ENCODE assay signal across 8 mouse cellular contexts in the genomic region with DNA sequence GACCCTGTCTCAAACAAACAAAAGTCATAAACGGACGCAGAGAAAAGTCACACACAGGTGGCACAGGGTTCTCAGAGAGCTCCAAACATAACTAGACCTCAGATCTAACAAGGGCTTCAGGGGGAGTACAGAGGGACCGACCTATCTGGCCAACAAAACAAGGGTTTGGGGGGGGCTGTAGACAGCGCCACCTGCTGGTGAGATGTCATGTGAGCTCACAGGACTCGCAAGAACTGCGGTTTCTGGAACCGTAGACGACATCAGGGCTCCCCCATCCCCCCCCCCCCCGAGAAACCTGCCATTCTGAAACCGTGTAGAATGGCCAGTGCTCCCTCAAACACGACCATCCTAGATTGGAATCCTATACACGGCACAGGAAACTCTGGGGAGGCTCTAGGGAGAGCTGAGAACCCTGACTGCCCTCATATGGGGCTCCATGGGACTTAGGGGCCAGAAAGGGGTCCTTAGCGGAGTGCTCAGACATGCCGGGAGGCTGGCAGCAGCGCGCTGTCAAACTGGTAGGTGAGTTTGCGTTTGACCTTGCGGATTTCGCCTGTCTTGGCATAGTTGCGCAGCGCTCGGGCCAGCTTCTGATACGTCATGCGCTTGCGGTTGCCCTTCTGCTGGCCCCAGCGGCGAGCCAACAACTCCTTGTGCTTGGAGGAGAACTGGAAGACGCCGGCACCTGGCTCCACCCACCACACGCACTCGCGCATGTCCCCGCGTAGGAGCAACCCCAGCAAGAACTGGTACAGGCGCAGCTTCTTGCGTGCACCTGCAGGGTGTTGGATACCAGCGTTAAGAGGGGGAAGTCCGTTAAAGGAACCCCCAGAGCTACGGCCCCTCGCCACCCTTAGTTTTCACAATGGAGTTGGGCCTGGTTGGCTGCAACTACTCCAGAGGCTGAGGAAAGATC. TPM values are rescaled to one million over a fixed set of nuclear protein-coding genes. Genes with fewer than 3 reads are reported as not detected.
DNase-seq lines count a peak whose midpoint lies in the region.

No protein-coding gene starts in this region.

- peak; percentile 54 to 63 for DNase-seq in urinary bladder, adult 18-20 months (ENCODE audit: low spot score in 2 of 2)
- DNase-seq in urinary bladder, adult 2 months (ENCODE audit: low spot score): no peak
- DNase-seq in embryo, embryonic 11.5 days (ENCODE audit: low read depth, low spot score): peak; percentile 43
- DNase-seq in heart, adult 11 months: peak; percentile 97
- DNase-seq in kidney, adult 11 months: peak; percentile 86
- DNase-seq in left cerebral cortex, postnatal 36 days (ENCODE audit: low spot score in 2 of 2): peak; percentile 74
- DNase-seq in mesoderm, embryonic 11.5 days (ENCODE audit: low read depth, low spot score): peak; percentile 77
- peak; percentile 86 for DNase-seq in right cerebral cortex, postnatal 14 days

- intact Hi-C loops in left cerebral cortex, postnatal 36 days (cut with DNase I): no loop called here

RNA-seq across cellular contexts. Expression of a gene that starts 3.3 kb away (rescaled TPM):
- polyA plus RNA-seq in urinary bladder, adult 2 months (2012; rRNA removed): 0.63 and 0.69 TPM in 2 replicates
- under 1 TPM in 1 of 2 experiments, not detected in 1; 0.12 TPM for total RNA-seq in left cerebral cortex, postnatal 36 days (2021)

RNA-seq across cellular contexts. Expression of a gene that starts 4.1 kb away (rescaled TPM):
- 0.38 and 0.41 TPM in 2 replicates for polyA plus RNA-seq in urinary bladder, adult 2 months (2012; rRNA removed)
- total RNA-seq in left cerebral cortex, postnatal 36 days (2021): not detected

RNA-seq across cellular contexts. Expression of a gene that starts 20.9 kb away (rescaled TPM):
- 15.8 and 19.7 TPM in 2 replicates for polyA plus RNA-seq in urinary bladder, adult 2 months (2012; rRNA removed)
- 1 to 10 TPM; 7.5 to 7.6 TPM for total RNA-seq in left cerebral cortex, postnatal 36 days (2021)

RNA-seq across cellular contexts. Expression of a gene that starts 26.0 kb away (rescaled TPM):
- polyA plus RNA-seq in urinary bladder, adult 2 months (2012; rRNA removed): 89.0 and 106 TPM in 2 replicates
- 10 to 100 TPM; 73.1 to 78.3 TPM for total RNA-seq in left cerebral cortex, postnatal 36 days (2021)

RNA-seq across cellular contexts. Expression of a gene that starts 31.4 kb away (rescaled TPM):
- 10.0 and 12.5 TPM in 2 replicates for polyA plus RNA-seq in urinary bladder, adult 2 months (2012; rRNA removed)
- total RNA-seq in left cerebral cortex, postnatal 36 days (2021): 10 to 100 TPM; 18.9 to 20.2 TPM
